Mouse (Mus musculus): ENCODE measurements around the gene Tbc1d2b. TPM values are rescaled to one million over a fixed set of nuclear protein-coding genes. Genes with fewer than 3 reads are reported as not detected.

Gene Tbc1d2b
- polyA plus RNA-seq, 1 experiment, result 16.4 TPM

- 86% methylated on average over 10 of the region's 10 CpGs for WGBS
- no peaks in the 10 kb centered on the region for H3K4me1 ChIP-seq (ENCODE audit: control insufficient read depth, insufficient read depth, low read length)
- H3K36me3 ChIP-seq (ENCODE audit: control insufficient read depth, insufficient read depth, low read length), result no peaks in the 10 kb centered on the region
- H3K27me3 ChIP-seq (replicated peaks; ENCODE audit: control insufficient read depth, insufficient read depth, low read length), result no peaks in the 10 kb centered on the region
- H3K27ac ChIP-seq (ENCODE audit: insufficient read depth, low read depth, low read length), result no peak overlapping the region
- H3K4me3 ChIP-seq (ENCODE audit: insufficient read depth, low read depth, low read length), result no peak overlapping the region
- no peak for DNase-seq
- TF ChIP-seq CTCF (conservative IDR thresholded peaks at IDR 0.05; ENCODE audit: insufficient read depth, insufficient read length, low read depth, low read length) (no peak), POLR2A (IDR thresholded peaks at IDR 0.05; ENCODE audit: low read depth, low read length) (no peak)
Observed at GRCm38 (mm10) chr9:90235258-90235882, 35.2 kb downstream of the Tbc1d2b start.

GRCm38 (mm10) chr9:90234786-90235185, 35.8 kb downstream of the Tbc1d2b start:
- TF ChIP-seq POLR2A (IDR thresholded peaks at IDR 0.05; ENCODE audit: low read depth, low read length) (no peak), CTCF (conservative IDR thresholded peaks at IDR 0.05; ENCODE audit: insufficient read depth, insufficient read length, low read depth, low read length) (no peak)
- Histone ChIP-seq H3K4me1 (ENCODE audit: control insufficient read depth, insufficient read depth, low read length) (no peaks in the 10 kb centered on the region), H3K4me3 (ENCODE audit: insufficient read depth, low read depth, low read length) (no peak overlapping the region), H3K27ac (ENCODE audit: insufficient read depth, low read depth, low read length) (no peak overlapping the region), H3K27me3 (replicated peaks; ENCODE audit: control insufficient read depth, insufficient read depth, low read length) (no peaks in the 10 kb centered on the region), H3K36me3 (ENCODE audit: control insufficient read depth, insufficient read depth, low read length) (no peaks in the 10 kb centered on the region)
- 64% methylated on average over 5 of the region's 5 CpGs for WGBS
- no peak for DNase-seq

DNA sequence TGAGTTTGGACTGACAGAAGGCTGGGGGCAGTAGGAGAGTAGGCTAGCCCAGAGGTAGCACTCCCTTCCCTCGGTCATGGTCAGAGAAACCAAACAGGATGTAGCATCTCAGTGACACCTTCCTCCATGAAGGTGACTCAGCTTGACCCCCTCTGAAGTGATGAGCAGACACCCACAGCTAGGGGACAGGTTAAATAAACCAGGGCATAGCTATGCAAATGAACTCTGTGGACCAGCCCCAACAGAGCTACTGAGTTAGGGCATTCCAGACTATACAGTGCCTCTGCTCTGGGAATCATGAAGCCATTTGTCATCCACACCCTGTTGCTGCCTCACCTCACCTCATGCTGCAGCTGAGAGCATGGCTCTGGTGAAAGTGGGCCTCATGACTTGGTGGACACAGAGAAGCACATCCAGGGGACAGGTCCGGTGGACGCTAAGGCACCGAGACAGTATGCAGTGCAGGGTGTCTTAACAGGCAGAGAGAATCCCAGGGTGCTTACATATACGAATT, 36.6 kb downstream of the Tbc1d2b start:
- Histone ChIP-seq H3K27me3 (replicated peaks; ENCODE audit: control insufficient read depth, insufficient read depth, low read length) (no peaks in the 10 kb centered on the region), H3K36me3 (ENCODE audit: control insufficient read depth, insufficient read depth, low read length) (no peaks in the 10 kb centered on the region), H3K4me1 (ENCODE audit: control insufficient read depth, insufficient read depth, low read length) (no peaks in the 10 kb centered on the region), H3K27ac (ENCODE audit: insufficient read depth, low read depth, low read length) (no peak overlapping the region), H3K4me3 (ENCODE audit: insufficient read depth, low read depth, low read length) (no peak overlapping the region)
- no peak for TF ChIP-seq CTCF (conservative IDR thresholded peaks at IDR 0.05; ENCODE audit: insufficient read depth, insufficient read length, low read depth, low read length)
- no peak for TF ChIP-seq POLR2A (IDR thresholded peaks at IDR 0.05; ENCODE audit: low read depth, low read length)
- 91% methylated on average over 5 of the region's 5 CpGs for WGBS
- no peak for DNase-seq

DNA sequence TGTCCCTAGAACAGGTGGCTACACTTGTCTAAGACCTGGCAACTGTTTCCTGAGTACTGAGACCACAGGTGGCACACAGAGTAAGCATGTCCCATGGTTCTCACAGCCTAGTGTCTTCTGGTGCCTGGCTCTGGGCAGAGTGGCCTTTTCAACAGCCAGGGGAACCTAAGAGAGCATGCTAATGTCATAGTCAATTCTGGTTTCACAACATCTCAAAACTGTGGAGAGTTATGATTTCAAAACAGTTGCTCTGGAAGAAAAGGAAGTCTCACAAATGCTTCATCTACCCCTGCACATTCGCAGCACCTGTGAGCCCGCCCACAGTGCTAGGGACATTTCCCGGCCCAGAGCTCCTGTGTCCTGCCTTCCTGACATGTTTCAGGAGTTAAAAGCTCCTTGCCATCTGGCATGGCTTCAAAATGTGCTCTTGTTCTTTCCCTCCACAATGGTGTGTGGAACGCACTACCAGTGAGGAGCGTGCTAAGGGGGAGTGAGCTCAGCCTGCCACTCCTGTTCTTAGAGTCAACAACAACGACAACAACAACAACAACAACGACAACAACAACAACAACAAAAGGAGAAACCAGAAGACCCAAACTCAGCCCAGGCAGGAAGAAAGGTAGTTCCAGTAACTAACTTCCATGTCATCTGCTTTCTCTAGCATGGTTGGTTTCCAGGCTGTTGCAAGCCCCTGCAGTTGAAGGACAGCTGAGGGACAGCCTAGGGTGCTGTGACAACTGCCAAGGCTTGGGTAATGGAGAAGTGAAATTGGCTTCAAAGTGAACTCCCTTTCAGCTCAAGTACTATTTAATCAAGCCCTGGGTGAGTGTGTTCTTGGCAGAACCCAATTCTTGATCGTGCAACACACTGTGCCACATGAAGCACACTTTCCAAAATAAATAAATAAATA, 37.6 kb downstream of the Tbc1d2b start:
- H3K36me3 ChIP-seq (ENCODE audit: control insufficient read depth, insufficient read depth, low read length), result no peaks in the 10 kb centered on the region
- no peak overlapping the region for H3K4me3 ChIP-seq (ENCODE audit: insufficient read depth, low read depth, low read length)
- no peaks in the 10 kb centered on the region for H3K4me1 ChIP-seq (ENCODE audit: control insufficient read depth, insufficient read depth, low read length)
- no peak overlapping the region for H3K27ac ChIP-seq (ENCODE audit: insufficient read depth, low read depth, low read length)
- WGBS, result 80% methylated on average over 8 of the region's 8 CpGs
- DNase-seq, result no peak
- TF ChIP-seq CTCF (conservative IDR thresholded peaks at IDR 0.05; ENCODE audit: insufficient read depth, insufficient read length, low read depth, low read length), result no peak
- TF ChIP-seq POLR2A (IDR thresholded peaks at IDR 0.05; ENCODE audit: low read depth, low read length), result no peak
- no peaks in the 10 kb centered on the region for H3K27me3 ChIP-seq (replicated peaks; ENCODE audit: control insufficient read depth, insufficient read depth, low read length)

DNA sequence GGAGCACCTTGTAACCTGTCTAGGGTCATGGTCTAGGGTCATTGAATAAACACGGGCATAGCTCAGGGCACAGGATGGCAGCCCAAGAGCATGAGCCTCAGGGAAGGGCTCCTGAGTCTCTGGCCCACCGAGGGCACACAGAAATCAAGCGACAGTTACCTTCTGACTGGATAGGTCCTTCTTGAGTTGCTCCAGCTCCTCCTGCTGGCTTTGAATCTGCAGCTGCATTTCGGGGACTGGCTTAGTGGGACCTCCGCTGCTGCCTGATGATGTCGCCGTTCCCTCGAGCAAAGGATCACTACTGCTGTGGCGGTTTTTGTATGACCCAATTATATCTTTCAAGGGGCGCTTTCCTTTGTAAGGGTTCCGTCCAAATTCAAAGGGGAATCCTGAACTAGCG, 43.4 kb downstream of the Tbc1d2b start:
- WGBS, result 63% methylated on average over 12 of the region's 12 CpGs
- Histone ChIP-seq H3K27me3 (replicated peaks; ENCODE audit: control insufficient read depth, insufficient read depth, low read length) (no peaks in the 10 kb centered on the region), H3K36me3 (ENCODE audit: control insufficient read depth, insufficient read depth, low read length) (no peaks in the 10 kb centered on the region), H3K4me1 (ENCODE audit: control insufficient read depth, insufficient read depth, low read length) (no peaks in the 10 kb centered on the region), H3K27ac (ENCODE audit: insufficient read depth, low read depth, low read length) (peak overlapping the region; percentile 74), H3K4me3 (ENCODE audit: insufficient read depth, low read depth, low read length) (no peak overlapping the region)
- peak; percentile 44 for TF ChIP-seq CTCF (conservative IDR thresholded peaks at IDR 0.05; ENCODE audit: insufficient read depth, insufficient read length, low read depth, low read length)
- no peak for TF ChIP-seq POLR2A (IDR thresholded peaks at IDR 0.05; ENCODE audit: low read depth, low read length)
- peak; percentile 60 for DNase-seq

- Histone ChIP-seq H3K4me1 (ENCODE audit: control insufficient read depth, insufficient read depth, low read length) (no peaks in the 10 kb centered on the region), H3K36me3 (ENCODE audit: control insufficient read depth, insufficient read depth, low read length) (no peaks in the 10 kb centered on the region), H3K4me3 (ENCODE audit: insufficient read depth, low read depth, low read length) (no peak overlapping the region), H3K27ac (ENCODE audit: insufficient read depth, low read depth, low read length) (peak overlapping the region; percentile 74), H3K27me3 (replicated peaks; ENCODE audit: control insufficient read depth, insufficient read depth, low read length) (no peaks in the 10 kb centered on the region)
- no peak for TF ChIP-seq POLR2A (IDR thresholded peaks at IDR 0.05; ENCODE audit: low read depth, low read length)
- no peak for TF ChIP-seq CTCF (conservative IDR thresholded peaks at IDR 0.05; ENCODE audit: insufficient read depth, insufficient read length, low read depth, low read length)
- whole genome bisulfite sequencing, result 60% methylated on average over 2 of the region's 2 CpGs
- no peak for DNase-seq
Observed at GRCm38 (mm10) chr9:90226742-90227096, 43.9 kb downstream of the Tbc1d2b start.

Measured in kidney, adult 2 months (tissue).